Mouse (Mus musculus) bone marrow, adult 2 months (tissue): ENCODE data around the gene Sec14l5.

Source experiments
- CTCF ChIP-seq: fragments of 200-500 bp; IDR thresholded peaks from 2 replicates; pipeline ENCODE4 v1.5.1; 2011; ENCODE audit warnings: low read length, control low read depth; ENCODE audit not compliant: control insufficient read depth, insufficient read depth
- POLR2A ChIP-seq: fragments of 200-500 bp; IDR thresholded peaks from 2 replicates; pipeline ENCODE4 v1.6.1; 2011; ENCODE audit warnings: low read depth, mild to moderate bottlenecking, control low read depth, low read length, borderline replicate concordance; ENCODE audit not compliant: control insufficient read depth

DNA sequence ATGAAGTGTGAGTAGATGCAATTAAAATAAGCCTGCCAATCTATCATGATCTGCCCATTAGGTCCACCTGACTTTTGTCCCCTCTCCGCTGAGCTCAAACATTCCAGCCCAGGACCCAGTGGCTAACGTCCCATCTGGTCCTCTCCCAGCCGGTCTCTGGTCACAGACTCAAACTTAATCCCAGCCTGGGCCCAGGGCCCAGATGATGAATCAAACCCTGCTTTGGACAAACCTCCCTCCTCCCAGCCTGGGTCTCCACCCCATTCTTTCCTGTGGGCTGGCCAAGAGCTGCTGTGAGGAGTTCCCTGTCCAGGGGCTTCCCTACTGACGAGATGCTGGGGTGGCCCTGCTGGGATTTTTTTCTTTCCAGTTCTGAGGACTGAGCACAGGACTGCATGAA is 7.2 kb upstream of the Sec14l5 start:
- TF ChIP-seq CTCF (no peak), POLR2A (no peak)
